Mouse (Mus musculus) midbrain, embryonic 15.5 days (tissue): ENCODE results near the gene Usp44. TPM values are rescaled to one million over a fixed set of nuclear protein-coding genes. Genes with fewer than 3 reads are reported as not detected.

Experiments
- ATAC-seq: fragments of 200-750 bp; cut with Nextera tagmentation; replicated peaks from 2 replicates; pipeline ENCODE4 v1.8.0; 2017; ENCODE audit warnings: moderate TSS enrichment
- H3K27ac ChIP-seq: fragments of 300-500 bp; sonication (generic); 2 replicates; pipeline ENCODE4 v1.5.1; 2015; ENCODE audit warnings: mild to moderate bottlenecking, inconsistent platforms
- H3K27me3 ChIP-seq: fragments of 300-500 bp; sonication (generic); replicated peaks from 2 replicates; pipeline ENCODE4 v1.6.1; 2015; ENCODE audit warnings: inconsistent platforms
- H3K36me3 ChIP-seq: fragments of 300-500 bp; sonication (generic); replicated peaks from 2 replicates; pipeline ENCODE4 v1.6.1; 2015; ENCODE audit warnings: inconsistent platforms
- H3K4me1 ChIP-seq: fragments of 300-500 bp; sonication (generic); 2 replicates; pipeline ENCODE4 v1.6.1; 2015; ENCODE audit warnings: inconsistent platforms
- H3K4me2 ChIP-seq: fragments of 300-500 bp; sonication (generic); 2 replicates; pipeline ENCODE4 v1.6.1; 2015; ENCODE audit warnings: inconsistent platforms, mild to moderate bottlenecking, moderate library complexity
- H3K4me3 ChIP-seq: fragments of 300-500 bp; sonication (generic); 2 replicates; pipeline ENCODE4 v1.5.1; 2015; ENCODE audit warnings: mild to moderate bottlenecking, inconsistent platforms
- H3K9ac ChIP-seq: fragments of 300-500 bp; sonication (generic); 2 replicates; pipeline ENCODE4 v1.6.1; 2015; ENCODE audit warnings: mild to moderate bottlenecking, inconsistent platforms
- H3K9me3 ChIP-seq: fragments of 300-500 bp; sonication (generic); 2 replicates; pipeline ENCODE4 v1.6.1; 2016; ENCODE audit warnings: inconsistent platforms
- WGBS: fragments of 180-500 bp; shearing (Covaris S2); methylation state at CpG from one replicate; pipeline ENCODE4 v1.1.7; 2015; ENCODE audit warnings: mixed read lengths; 5-methylcytosine and 5-hydroxymethylcytosine counted together
- polyA plus RNA-seq: library from polyadenylated mRNA; unstranded; fragments of >200 nt; fragmentation: Nextera tagmentation; extraction: Ambion mirVana; gene quantifications from 2 replicates; pipeline ENCODE4 v1.2.1, GENCODE M21; 2015

The Usp44 gene
- polyA plus RNA-seq, 1 experiment from 2014 or later = 0.32 TPM

- WGBS = 100% methylated on average over 1 of the region's 1 CpGs
- Histone ChIP-seq H3K4me1 (no peaks in the 10 kb centered on the region), H3K4me3 (no peak overlapping the region), H3K27me3 (no peaks in the 10 kb centered on the region), H3K27ac (no peak overlapping the region), H3K9ac (no peak overlapping the region), H3K9me3 (no peaks in the 10 kb centered on the region), H3K4me2 (no peak overlapping the region), H3K36me3 (peaks cover 20% of the 10 kb centered on the region; the same call in 1 of the 2 replicates)
- no peak for ATAC-seq
Measured at GRCm38 (mm10) chr10:93876772-93877171, 45.4 kb downstream of the Usp44 start.

GRCm38 (mm10) chr10:93878732-93879131, 47.4 kb downstream of the Usp44 start:
- Histone ChIP-seq H3K9me3 (no peaks in the 10 kb centered on the region), H3K4me3 (no peak overlapping the region), H3K4me2 (no peak overlapping the region), H3K4me1 (no peaks in the 10 kb centered on the region; the same call in 1 of the 2 replicates), H3K9ac (no peak overlapping the region), H3K27ac (no peak overlapping the region), H3K27me3 (no peaks in the 10 kb centered on the region), H3K36me3 (peaks cover 14% of the 10 kb centered on the region; the same call in 1 of the 2 replicates)
- ATAC-seq = no peak
- WGBS = 95% methylated on average over 4 of the region's 4 CpGs

- no peaks in the 10 kb centered on the region; the same call in 1 of the 2 replicates for H3K4me1 ChIP-seq
- no peak overlapping the region for H3K4me3 ChIP-seq
- no peaks in the 10 kb centered on the region for H3K9me3 ChIP-seq
- H3K27ac ChIP-seq = no peak overlapping the region
- no peak overlapping the region for H3K4me2 ChIP-seq
- peaks cover 18% of the 10 kb centered on the region; the same call in 1 of the 2 replicates for H3K36me3 ChIP-seq
- no peak overlapping the region for H3K9ac ChIP-seq
- ATAC-seq = no peak
- H3K27me3 ChIP-seq = no peaks in the 10 kb centered on the region
Measured at GRCm38 (mm10) chr10:93881918-93882317, 50.6 kb downstream of the Usp44 start.

GRCm38 (mm10) chr10:93882738-93883364, 51.5 kb downstream of the Usp44 start:
- Histone ChIP-seq H3K27me3 (no peaks in the 10 kb centered on the region), H3K4me2 (no peak overlapping the region), H3K9me3 (no peaks in the 10 kb centered on the region), H3K4me3 (no peak overlapping the region), H3K27ac (no peak overlapping the region), H3K36me3 (peaks cover 18% of the 10 kb centered on the region; the same call in 1 of the 2 replicates), H3K4me1 (peaks cover 3% of the 10 kb centered on the region), H3K9ac (no peak overlapping the region)
- ATAC-seq = no peak
- WGBS = 91% methylated on average over 8 of the region's 8 CpGs

GRCm38 (mm10) chr10:93885839-93886477, 54.6 kb downstream of the Usp44 start:
- Histone ChIP-seq H3K9me3 (no peaks in the 10 kb centered on the region), H3K27me3 (no peaks in the 10 kb centered on the region), H3K4me2 (no peak overlapping the region), H3K27ac (no peak overlapping the region), H3K36me3 (peaks cover 4% of the 10 kb centered on the region; the same call in 1 of the 2 replicates), H3K9ac (no peak overlapping the region), H3K4me3 (no peak overlapping the region), H3K4me1 (peaks cover 19% of the 10 kb centered on the region)
- no peak for ATAC-seq
- 94% methylated on average over 14 of the region's 14 CpGs for WGBS

- 18% methylated on average over 10 of the region's 10 CpGs for WGBS
- Histone ChIP-seq H3K9me3 (no peaks in the 10 kb centered on the region), H3K4me2 (peak overlapping the region; percentile 71), H3K9ac (peak overlapping the region; percentile 93), H3K27ac (peak overlapping the region; percentile 93), H3K4me3 (peak overlapping the region; percentile 97), H3K4me1 (peaks cover 19% of the 10 kb centered on the region), H3K27me3 (no peaks in the 10 kb centered on the region), H3K36me3 (peaks cover 4% of the 10 kb centered on the region; the same call in 1 of the 2 replicates)
- no peak for ATAC-seq
Measured at GRCm38 (mm10) chr10:93888590-93888934, 57.2 kb downstream of the Usp44 start.

GRCm38 (mm10) chr10:93888935-93889578, 57.7 kb downstream of the Usp44 start:
- peak overlapping the region; percentile 97 for H3K4me3 ChIP-seq
- peak overlapping the region; percentile 71 for H3K4me2 ChIP-seq
- WGBS = under 1% methylated on average over 38 of the region's 38 CpGs
- peaks cover 4% of the 10 kb centered on the region; the same call in 1 of the 2 replicates for H3K36me3 ChIP-seq
- no peaks in the 10 kb centered on the region for H3K27me3 ChIP-seq
- peaks cover 19% of the 10 kb centered on the region for H3K4me1 ChIP-seq
- H3K9ac ChIP-seq = peak overlapping the region; percentile 93
- peak overlapping the region; percentile 93 for H3K27ac ChIP-seq
- no peaks in the 10 kb centered on the region for H3K9me3 ChIP-seq
- ATAC-seq = peak; percentile 78

GRCm38 (mm10) chr10:93889579-93889950, 58.2 kb downstream of the Usp44 start:
- ATAC-seq = peak; percentile 99
- H3K27ac ChIP-seq = peak overlapping the region; percentile 93
- WGBS = under 1% methylated on average over 27 of the region's 30 CpGs

GRCm38 (mm10) chr10:93889976-93890375, 58.6 kb downstream of the Usp44 start:
- H3K4me2 ChIP-seq = peak overlapping the region; percentile 71
- ATAC-seq = no peak; the same call in 1 of the 2 replicates
- WGBS = under 1% methylated on average over 22 of the region's 22 CpGs
- H3K4me3 ChIP-seq = peak overlapping the region; percentile 97
- H3K9me3 ChIP-seq = no peaks in the 10 kb centered on the region
- no peaks in the 10 kb centered on the region for H3K27me3 ChIP-seq
- H3K4me1 ChIP-seq = peaks cover 19% of the 10 kb centered on the region
- H3K27ac ChIP-seq = peak overlapping the region; percentile 93
- H3K9ac ChIP-seq = peak overlapping the region; percentile 93
- no peaks in the 10 kb centered on the region; the same call in 1 of the 2 replicates for H3K36me3 ChIP-seq

More at GRCm38 (mm10) chr10:93889579-93889950, 58.2 kb downstream of the Usp44 start:
- peak overlapping the region; percentile 71 for H3K4me2 ChIP-seq
- peak overlapping the region; percentile 97 for H3K4me3 ChIP-seq
- peaks cover 2% of the 10 kb centered on the region; the same call in 1 of the 2 replicates for H3K36me3 ChIP-seq
- peak overlapping the region; percentile 93 for H3K9ac ChIP-seq
- H3K9me3 ChIP-seq = no peaks in the 10 kb centered on the region
- peaks cover 19% of the 10 kb centered on the region for H3K4me1 ChIP-seq
- H3K27me3 ChIP-seq = no peaks in the 10 kb centered on the region

- H3K4me1 ChIP-seq = peaks cover 19% of the 10 kb centered on the region
- WGBS = 69% methylated on average over 4 of the region's 4 CpGs
- H3K4me2 ChIP-seq = peak overlapping the region; percentile 71
- H3K9ac ChIP-seq = 0 out of 2 replicates have a peak overlapping the region, but pooled peaks have one; percentile 93
- no peaks in the 10 kb centered on the region for H3K27me3 ChIP-seq
- no peaks in the 10 kb centered on the region; the same call in 1 of the 2 replicates for H3K36me3 ChIP-seq
- H3K27ac ChIP-seq = no peak overlapping the region
- ATAC-seq = no peak
- H3K9me3 ChIP-seq = no peaks in the 10 kb centered on the region
- peak overlapping the region; percentile 97; the same call in 1 of the 2 replicates for H3K4me3 ChIP-seq
Measured at GRCm38 (mm10) chr10:93890565-93890964, 59.2 kb downstream of the Usp44 start.

GRCm38 (mm10) chr10:93891031-93891430, 59.7 kb downstream of the Usp44 start:
- 95% methylated on average over 1 of the region's 1 CpGs for WGBS
- H3K4me3 ChIP-seq = no peak overlapping the region
- no peak overlapping the region for H3K27ac ChIP-seq
- H3K9ac ChIP-seq = no peak overlapping the region
- no peak for ATAC-seq
- H3K4me2 ChIP-seq = no peak overlapping the region
- H3K36me3 ChIP-seq = no peaks in the 10 kb centered on the region; the same call in 1 of the 2 replicates
- no peaks in the 10 kb centered on the region for H3K9me3 ChIP-seq
- H3K27me3 ChIP-seq = no peaks in the 10 kb centered on the region
- H3K4me1 ChIP-seq = peaks cover 19% of the 10 kb centered on the region

- Histone ChIP-seq H3K4me1 (peaks cover 19% of the 10 kb centered on the region), H3K36me3 (no peaks in the 10 kb centered on the region), H3K9me3 (no peaks in the 10 kb centered on the region), H3K4me2 (no peak overlapping the region), H3K9ac (no peak overlapping the region), H3K27me3 (no peaks in the 10 kb centered on the region), H3K4me3 (no peak overlapping the region), H3K27ac (no peak overlapping the region)
- ATAC-seq = no peak
- 90% methylated on average over 4 of the region's 4 CpGs for WGBS
Measured at GRCm38 (mm10) chr10:93892551-93892950, 61.2 kb downstream of the Usp44 start.
